Mouse (Mus musculus) embryonic facial prominence, embryonic 15.5 days (tissue): Measurements from ENCODE around the gene Slc9a9. TPM values are rescaled to one million over a fixed set of nuclear protein-coding genes. Genes with fewer than 3 reads are reported as not detected.

Source experiments
- ATAC-seq: fragments of 200-750 bp; cut with Nextera tagmentation; 2 replicates; pipeline ENCODE4 v1.8.0; 2017; ENCODE audit warnings: low read depth, moderate TSS enrichment; ENCODE audit not compliant: insufficient number of reproducible peaks, low FRiP score, low TSS enrichment
- H3K27ac ChIP-seq: fragments of 300-500 bp; sonication (generic); replicated peaks from 2 replicates; pipeline ENCODE4 v1.5.1; 2015; ENCODE audit warnings: mild to moderate bottlenecking, inconsistent platforms
- H3K27me3 ChIP-seq: fragments of 300-500 bp; sonication (generic); 2 replicates; pipeline ENCODE4 v1.6.1; 2015; ENCODE audit warnings: inconsistent platforms
- H3K36me3 ChIP-seq: fragments of 300-500 bp; sonication (generic); 2 replicates; pipeline ENCODE4 v1.6.1; 2015; ENCODE audit warnings: mild to moderate bottlenecking, inconsistent platforms
- H3K4me1 ChIP-seq: fragments of 300-500 bp; sonication (generic); 2 replicates; pipeline ENCODE4 v1.6.1; 2015; ENCODE audit warnings: inconsistent platforms
- H3K4me2 ChIP-seq: fragments of 300-500 bp; sonication (generic); replicated peaks from 2 replicates; pipeline ENCODE4 v1.6.1; 2015; ENCODE audit warnings: mild to moderate bottlenecking, inconsistent platforms
- H3K4me3 ChIP-seq: fragments of 300-500 bp; sonication (generic); replicated peaks from 2 replicates; pipeline ENCODE4 v1.5.1; 2015; ENCODE audit warnings: mild to moderate bottlenecking, inconsistent platforms
- H3K9ac ChIP-seq: fragments of 300-500 bp; sonication (generic); 2 replicates; pipeline ENCODE4 v1.6.1; 2015; ENCODE audit warnings: inconsistent platforms
- H3K9me3 ChIP-seq: fragments of 300-500 bp; sonication (generic); replicated peaks from 2 replicates; pipeline ENCODE4 v1.6.1; 2016; ENCODE audit warnings: inconsistent platforms
- WGBS: fragments of 180-500 bp; shearing (Covaris S2); methylation state at CpG from one replicate; pipeline ENCODE4 v1.1.7; 2015; 5-methylcytosine and 5-hydroxymethylcytosine counted together
- polyA plus RNA-seq: library from polyadenylated mRNA; unstranded; fragments of >200 nt; fragmentation: Nextera tagmentation; extraction: Ambion mirVana; gene quantifications from 2 replicates; pipeline ENCODE4 v1.2.1, GENCODE M21; 2015

Gene Slc9a9
- polyA plus RNA-seq, 1 experiment from 2014 or later = 7.4 TPM

- H3K4me3 ChIP-seq = 0 out of 2 replicates have a peak overlapping the region, but pooled peaks have one; percentile 4
- peak overlapping the region; percentile 51; the same call in 1 of the 2 replicates for H3K27ac ChIP-seq
- peak; percentile 86 for ATAC-seq
- H3K9me3 ChIP-seq = no peaks in the 10 kb centered on the region
- peaks cover 31% of the 10 kb centered on the region for H3K4me1 ChIP-seq
- no peak overlapping the region for H3K9ac ChIP-seq
- no peaks in the 10 kb centered on the region for H3K36me3 ChIP-seq
- H3K27me3 ChIP-seq = no peaks in the 10 kb centered on the region
- H3K4me2 ChIP-seq = peak overlapping the region; percentile 24
- WGBS = 18% methylated on average over 11 of the region's 11 CpGs
Observed at GRCm38 (mm10) chr9:95121151-95121835, 451.6 kb downstream of the Slc9a9 start.

GRCm38 (mm10) chr9:95125683-95126082 lies 456.0 kb downstream of the Slc9a9 start:
- Histone ChIP-seq H3K4me3 (no peak overlapping the region), H3K36me3 (no peaks in the 10 kb centered on the region), H3K9ac (no peak overlapping the region), H3K4me1 (peaks cover 28% of the 10 kb centered on the region), H3K4me2 (no peak overlapping the region), H3K9me3 (no peaks in the 10 kb centered on the region), H3K27me3 (no peaks in the 10 kb centered on the region), H3K27ac (peak overlapping the region; percentile 55)
- ATAC-seq = peak; percentile 83; the same call in 1 of the 2 replicates
- 37% methylated on average over 1 of the region's 1 CpGs for WGBS

GRCm38 (mm10) chr9:95127774-95128173 lies 458.1 kb downstream of the Slc9a9 start:
- Histone ChIP-seq H3K4me2 (no peak overlapping the region), H3K9ac (no peak overlapping the region), H3K27me3 (no peaks in the 10 kb centered on the region), H3K36me3 (no peaks in the 10 kb centered on the region), H3K27ac (no peak overlapping the region), H3K4me3 (no peak overlapping the region), H3K4me1 (peaks cover 16% of the 10 kb centered on the region), H3K9me3 (no peaks in the 10 kb centered on the region)
- 70% methylated on average over 2 of the region's 2 CpGs for WGBS
- ATAC-seq = no peak

- Histone ChIP-seq H3K27ac (no peak overlapping the region), H3K4me3 (no peak overlapping the region), H3K4me1 (peaks cover 4% of the 10 kb centered on the region; the same call in 1 of the 2 replicates), H3K27me3 (no peaks in the 10 kb centered on the region), H3K9ac (no peak overlapping the region), H3K9me3 (no peaks in the 10 kb centered on the region), H3K4me2 (no peak overlapping the region), H3K36me3 (no peaks in the 10 kb centered on the region)
- no peak for ATAC-seq
- 73% methylated on average over 10 of the region's 10 CpGs for WGBS
Observed at GRCm38 (mm10) chr9:95149206-95149729, 479.6 kb downstream of the Slc9a9 start.

- Histone ChIP-seq H3K36me3 (no peaks in the 10 kb centered on the region), H3K9ac (no peak overlapping the region), H3K4me1 (peaks cover 4% of the 10 kb centered on the region; the same call in 1 of the 2 replicates), H3K9me3 (no peaks in the 10 kb centered on the region), H3K4me3 (no peak overlapping the region), H3K4me2 (no peak overlapping the region), H3K27ac (no peak overlapping the region), H3K27me3 (no peaks in the 10 kb centered on the region)
- 40% methylated on average over 3 of the region's 3 CpGs for WGBS
- no peak for ATAC-seq
Observed at GRCm38 (mm10) chr9:95150096-95150495, 480.4 kb downstream of the Slc9a9 start.

GRCm38 (mm10) chr9:95150597-95150996 lies 480.9 kb downstream of the Slc9a9 start:
- H3K4me3 ChIP-seq = no peak overlapping the region
- no peak overlapping the region for H3K9ac ChIP-seq
- H3K9me3 ChIP-seq = no peaks in the 10 kb centered on the region
- H3K27ac ChIP-seq = no peak overlapping the region
- H3K4me1 ChIP-seq = peaks cover 4% of the 10 kb centered on the region; the same call in 1 of the 2 replicates
- ATAC-seq = no peak
- H3K4me2 ChIP-seq = no peak overlapping the region
- no peaks in the 10 kb centered on the region for H3K27me3 ChIP-seq
- H3K36me3 ChIP-seq = no peaks in the 10 kb centered on the region
- 72% methylated on average over 3 of the region's 3 CpGs for WGBS

- no peak overlapping the region for H3K9ac ChIP-seq
- H3K27me3 ChIP-seq = no peaks in the 10 kb centered on the region
- H3K36me3 ChIP-seq = no peaks in the 10 kb centered on the region
- H3K9me3 ChIP-seq = no peaks in the 10 kb centered on the region
- peaks cover 4% of the 10 kb centered on the region; the same call in 1 of the 2 replicates for H3K4me1 ChIP-seq
- ATAC-seq = no peak
- no peak overlapping the region for H3K4me2 ChIP-seq
- WGBS = 75% methylated on average over 4 of the region's 4 CpGs
- no peak overlapping the region for H3K27ac ChIP-seq
- no peak overlapping the region for H3K4me3 ChIP-seq
Observed at GRCm38 (mm10) chr9:95150998-95151397, 481.3 kb downstream of the Slc9a9 start.

GRCm38 (mm10) chr9:95151746-95152145 lies 482.0 kb downstream of the Slc9a9 start:
- no peaks in the 10 kb centered on the region for H3K27me3 ChIP-seq
- no peaks in the 10 kb centered on the region for H3K9me3 ChIP-seq
- H3K4me3 ChIP-seq = no peak overlapping the region
- peaks cover 4% of the 10 kb centered on the region; the same call in 1 of the 2 replicates for H3K4me1 ChIP-seq
- no peak overlapping the region for H3K27ac ChIP-seq
- H3K36me3 ChIP-seq = no peaks in the 10 kb centered on the region
- 55% methylated on average over 4 of the region's 4 CpGs for WGBS
- H3K4me2 ChIP-seq = no peak overlapping the region
- no peak for ATAC-seq
- no peak overlapping the region for H3K9ac ChIP-seq

GRCm38 (mm10) chr9:95153966-95154365 lies 484.3 kb downstream of the Slc9a9 start:
- H3K27ac ChIP-seq = no peak overlapping the region
- no peaks in the 10 kb centered on the region for H3K27me3 ChIP-seq
- peaks cover 4% of the 10 kb centered on the region; the same call in 1 of the 2 replicates for H3K4me1 ChIP-seq
- no peak overlapping the region for H3K4me2 ChIP-seq
- no peaks in the 10 kb centered on the region for H3K36me3 ChIP-seq
- H3K9me3 ChIP-seq = no peaks in the 10 kb centered on the region
- no peak overlapping the region for H3K9ac ChIP-seq
- WGBS = 58% methylated on average over 6 of the region's 6 CpGs
- no peak for ATAC-seq
- no peak overlapping the region for H3K4me3 ChIP-seq

GRCm38 (mm10) chr9:95157948-95158347 lies 488.2 kb downstream of the Slc9a9 start:
- no peak overlapping the region for H3K4me2 ChIP-seq
- no peaks in the 10 kb centered on the region; the same call in 1 of the 2 replicates for H3K27me3 ChIP-seq
- H3K4me3 ChIP-seq = no peak overlapping the region
- H3K9ac ChIP-seq = no peak overlapping the region
- H3K4me1 ChIP-seq = no peaks in the 10 kb centered on the region
- ATAC-seq = no peak
- H3K27ac ChIP-seq = no peak overlapping the region
- H3K36me3 ChIP-seq = no peaks in the 10 kb centered on the region
- H3K9me3 ChIP-seq = no peaks in the 10 kb centered on the region
- 65% methylated on average over 4 of the region's 4 CpGs for WGBS

- no peaks in the 10 kb centered on the region for H3K36me3 ChIP-seq
- no peak overlapping the region for H3K4me3 ChIP-seq
- 88% methylated on average over 8 of the region's 8 CpGs for WGBS
- ATAC-seq = no peak
- no peaks in the 10 kb centered on the region for H3K4me1 ChIP-seq
- H3K9ac ChIP-seq = no peak overlapping the region
- no peak overlapping the region for H3K27ac ChIP-seq
- no peaks in the 10 kb centered on the region; the same call in 1 of the 2 replicates for H3K27me3 ChIP-seq
- no peak overlapping the region for H3K4me2 ChIP-seq
- H3K9me3 ChIP-seq = no peaks in the 10 kb centered on the region
Observed at GRCm38 (mm10) chr9:95158916-95159315, 489.2 kb downstream of the Slc9a9 start.
